Mouse (Mus musculus): ENCODE measurements around the gene Cldn18. TPM values are rescaled to one million over a fixed set of nuclear protein-coding genes. Genes with fewer than 3 reads are reported as not detected.
A peak's percentile ranks its signal among the peaks of the same experiment; 100 is the strongest.

The Cldn18 gene
- not detected in 2 replicates for polyA plus RNA-seq (2012; rRNA removed)
- polyA plus RNA-seq (2014; fragmentation: Nextera tagmentation; extraction: Ambion mirVana): 0.06 TPM in 1 of 2 replicates, not detected in the other

DNA sequence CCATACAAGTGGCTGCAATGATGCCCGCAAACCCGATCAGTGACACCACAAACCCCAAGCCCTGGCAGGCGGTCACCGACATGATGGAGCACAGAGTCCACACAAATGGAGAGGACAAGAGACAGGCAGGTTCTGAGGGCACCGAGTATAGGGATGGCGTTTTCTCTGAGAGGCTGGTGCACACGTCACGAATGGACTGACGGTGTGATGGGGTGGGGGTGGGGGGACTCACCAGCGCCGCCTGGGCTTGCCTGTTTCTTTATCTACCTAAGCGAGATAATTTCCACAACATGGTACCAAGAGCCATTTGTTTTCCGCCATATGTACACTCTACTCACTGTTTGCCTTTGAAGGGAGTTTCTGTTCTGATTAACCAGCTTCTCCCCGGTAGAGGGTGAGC lies at the start of gene Cldn18:
Gene Cldn18 (minus strand): TSS at position 134 of the 400 bp plus-strand sequence.
- no peaks in the 10 kb centered on the region for H3K4me1 ChIP-seq (replicated peaks; ENCODE audit: control insufficient read depth in 2 of 2, insufficient read depth in 2 of 2, low read length in 1 of 2)
- DNase-seq (ENCODE audit: low read depth in 3 of 3, low spot score in 3 of 3) (no peak), ATAC-seq (ENCODE audit: insufficient read depth) (no peak)
- no peaks in the 10 kb centered on the region for H3K36me3 ChIP-seq (replicated peaks; ENCODE audit: control insufficient read depth, insufficient read depth, low read depth)
- TF ChIP-seq CTCF (IDR thresholded peaks at IDR 0.05; ENCODE audit: low read depth) (no peak), EP300 (IDR thresholded peaks at IDR 0.05; ENCODE audit: low read depth) (no peak)
- H3K4me3 ChIP-seq (ENCODE audit: insufficient read depth in 1 of 2, low read depth in 2 of 2, low read length in 2 of 2): no peak within 1 kb of the TSS
- no peak within 1 kb of the TSS for H3K27ac ChIP-seq
- H3K9me3 ChIP-seq (ENCODE audit: control insufficient read depth, low read length): no peaks in the 10 kb centered on the region
- 74% methylated on average over 14 of the region's 14 CpGs for WGBS (ENCODE audit: insufficient replicate concordance)
- no peak within 1 kb of the TSS for H3K9ac ChIP-seq (replicated peaks)
- no peaks in the 10 kb centered on the region for H3K27me3 ChIP-seq (ENCODE audit: control insufficient read depth, insufficient read depth, low read length)
- H3K4me2 ChIP-seq (ENCODE audit: low read depth): no peak within 1 kb of the TSS

DNA sequence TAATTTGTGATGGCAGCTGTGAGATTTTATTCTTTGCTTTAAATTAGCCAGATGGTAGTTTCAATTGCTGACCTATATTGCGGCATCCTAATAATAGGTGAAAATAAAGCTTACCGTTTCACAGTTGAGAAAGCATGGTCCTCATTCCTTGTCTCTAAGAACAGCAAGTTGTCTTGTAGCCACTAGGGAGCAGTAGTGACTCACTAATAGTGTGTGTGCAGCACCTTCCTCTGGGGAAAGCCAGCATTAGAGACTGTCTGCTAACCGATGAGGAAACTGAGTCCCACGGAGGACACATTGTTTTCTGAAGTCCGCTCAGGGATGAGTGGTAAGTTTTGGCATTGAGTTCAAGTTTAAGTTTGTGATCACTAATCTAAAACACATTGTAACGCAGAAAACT lies 46.5 kb upstream of the Cldn18 start:
- Histone ChIP-seq H3K27me3 (ENCODE audit: control insufficient read depth, insufficient read depth, low read length) (no peaks in the 10 kb centered on the region), H3K9me3 (ENCODE audit: control insufficient read depth, low read length) (no peaks in the 10 kb centered on the region), H3K4me2 (ENCODE audit: low read depth) (no peak overlapping the region), H3K27ac (no peak overlapping the region), H3K4me1 (replicated peaks; ENCODE audit: control insufficient read depth in 2 of 2, insufficient read depth in 2 of 2, low read length in 1 of 2) (no peaks in the 10 kb centered on the region), H3K36me3 (replicated peaks; ENCODE audit: control insufficient read depth, insufficient read depth, low read depth) (no peaks in the 10 kb centered on the region), H3K9ac (replicated peaks) (no peak overlapping the region), H3K4me3 (ENCODE audit: insufficient read depth in 1 of 2, low read depth in 2 of 2, low read length in 2 of 2) (no peak overlapping the region)
- DNase-seq (ENCODE audit: low read depth in 3 of 3, low spot score in 3 of 3): no peak
- TF ChIP-seq CTCF (IDR thresholded peaks at IDR 0.05; ENCODE audit: low read depth) (peak; percentile 25; the same call in 1 of the 2 replicates), EP300 (IDR thresholded peaks at IDR 0.05; ENCODE audit: low read depth) (no peak)
- no peak for ATAC-seq (ENCODE audit: insufficient read depth)
- 55% methylated on average over 6 of the region's 6 CpGs for WGBS (ENCODE audit: insufficient replicate concordance)

DNA sequence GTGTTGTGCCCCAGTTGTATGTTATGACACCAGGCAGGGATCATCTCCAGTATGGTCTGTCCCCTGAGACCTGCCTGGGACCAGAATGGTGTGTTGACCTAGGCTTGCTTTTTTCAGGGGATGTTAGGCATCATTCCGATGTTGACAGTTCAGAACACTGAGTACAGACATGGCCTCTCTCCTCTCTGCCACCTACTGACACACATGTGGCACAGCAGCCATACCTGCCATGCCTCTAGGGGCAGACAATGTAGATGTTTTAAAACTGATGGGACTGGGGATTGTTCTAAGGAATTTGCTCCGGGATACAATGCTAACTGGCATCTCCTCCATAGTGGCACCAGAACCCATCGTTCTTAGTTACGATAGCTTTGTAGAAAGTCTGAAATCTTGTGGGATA lies 33.2 kb upstream of the Cldn18 start:
- H3K9ac ChIP-seq (replicated peaks): no peak overlapping the region
- TF ChIP-seq EP300 (IDR thresholded peaks at IDR 0.05; ENCODE audit: low read depth) (no peak), CTCF (IDR thresholded peaks at IDR 0.05; ENCODE audit: low read depth) (0 out of 2 replicates have a peak, but pooled peaks have one; percentile 17)
- DNase-seq (ENCODE audit: low read depth in 3 of 3, low spot score in 3 of 3) (no peak), ATAC-seq (ENCODE audit: insufficient read depth) (no peak)
- WGBS (ENCODE audit: insufficient replicate concordance): 67% methylated on average over 4 of the region's 4 CpGs
- H3K4me2 ChIP-seq (ENCODE audit: low read depth): no peak overlapping the region
- no peaks in the 10 kb centered on the region for H3K4me1 ChIP-seq (replicated peaks; ENCODE audit: control insufficient read depth in 2 of 2, insufficient read depth in 2 of 2, low read length in 1 of 2)
- no peak overlapping the region for H3K4me3 ChIP-seq (ENCODE audit: insufficient read depth in 1 of 2, low read depth in 2 of 2, low read length in 2 of 2)
- no peaks in the 10 kb centered on the region for H3K27me3 ChIP-seq (ENCODE audit: control insufficient read depth, insufficient read depth, low read length)
- no peak overlapping the region for H3K27ac ChIP-seq
- H3K36me3 ChIP-seq (replicated peaks; ENCODE audit: control insufficient read depth, insufficient read depth, low read depth): no peaks in the 10 kb centered on the region
- no peaks in the 10 kb centered on the region for H3K9me3 ChIP-seq (ENCODE audit: control insufficient read depth, low read length)

GRCm38 (mm10) chr9:99748279-99748678 lies 31.2 kb upstream of the Cldn18 start:
- 50% methylated on average over 1 of the region's 1 CpGs for WGBS (ENCODE audit: insufficient replicate concordance)
- Histone ChIP-seq H3K27me3 (ENCODE audit: control insufficient read depth, insufficient read depth, low read length) (no peaks in the 10 kb centered on the region), H3K36me3 (replicated peaks; ENCODE audit: control insufficient read depth, insufficient read depth, low read depth) (no peaks in the 10 kb centered on the region), H3K4me2 (ENCODE audit: low read depth) (no peak overlapping the region), H3K9me3 (ENCODE audit: control insufficient read depth, low read length) (no peaks in the 10 kb centered on the region), H3K9ac (replicated peaks) (no peak overlapping the region), H3K4me3 (ENCODE audit: insufficient read depth in 1 of 2, low read depth in 2 of 2, low read length in 2 of 2) (no peak overlapping the region), H3K27ac (no peak overlapping the region), H3K4me1 (replicated peaks; ENCODE audit: control insufficient read depth in 2 of 2, insufficient read depth in 2 of 2, low read length in 1 of 2) (no peaks in the 10 kb centered on the region)
- TF ChIP-seq EP300 (IDR thresholded peaks at IDR 0.05; ENCODE audit: low read depth): no peak
- DNase-seq (ENCODE audit: low read depth in 3 of 3, low spot score in 3 of 3): no peak
- no peak for ATAC-seq (ENCODE audit: insufficient read depth)

DNA sequence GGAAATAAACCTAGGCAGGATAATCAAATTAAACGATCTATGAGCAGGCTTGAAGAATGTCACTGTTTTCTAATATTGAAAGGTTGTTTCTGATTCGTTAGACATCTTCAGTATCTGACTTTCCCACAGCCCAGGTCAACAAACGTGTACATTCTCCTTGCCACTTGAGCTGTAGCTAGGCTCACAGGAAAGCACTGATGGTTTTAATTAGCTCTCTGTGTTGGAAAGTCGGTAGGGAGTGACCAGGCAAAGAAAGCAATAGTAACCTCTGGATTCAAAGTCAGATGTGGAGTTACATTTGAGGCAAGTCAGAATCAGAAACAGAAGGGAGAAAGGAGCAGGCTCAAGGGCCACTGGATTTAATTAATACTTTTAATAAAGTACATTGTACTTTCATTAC lies 30.7 kb upstream of the Cldn18 start:
- no peaks in the 10 kb centered on the region for H3K9me3 ChIP-seq (ENCODE audit: control insufficient read depth, low read length)
- no peak for TF ChIP-seq CTCF (IDR thresholded peaks at IDR 0.05; ENCODE audit: low read depth)
- TF ChIP-seq EP300 (IDR thresholded peaks at IDR 0.05; ENCODE audit: low read depth): no peak
- H3K36me3 ChIP-seq (replicated peaks; ENCODE audit: control insufficient read depth, insufficient read depth, low read depth): no peaks in the 10 kb centered on the region
- H3K4me3 ChIP-seq (ENCODE audit: insufficient read depth in 1 of 2, low read depth in 2 of 2, low read length in 2 of 2): no peak overlapping the region
- DNase-seq (ENCODE audit: low read depth in 3 of 3, low spot score in 3 of 3) (no peak), ATAC-seq (ENCODE audit: insufficient read depth) (no peak)
- H3K9ac ChIP-seq (replicated peaks): no peak overlapping the region
- WGBS (ENCODE audit: insufficient replicate concordance): 47% methylated on average over 4 of the region's 4 CpGs
- no peak overlapping the region for H3K4me2 ChIP-seq (ENCODE audit: low read depth)
- no peak overlapping the region for H3K27ac ChIP-seq
- no peaks in the 10 kb centered on the region for H3K4me1 ChIP-seq (replicated peaks; ENCODE audit: control insufficient read depth in 2 of 2, insufficient read depth in 2 of 2, low read length in 1 of 2)
- no peaks in the 10 kb centered on the region for H3K27me3 ChIP-seq (ENCODE audit: control insufficient read depth, insufficient read depth, low read length)
